Mouse (Mus musculus) olfactory bulb, adult 2 months (tissue): ENCODE results near the gene Tbc1d10a.

Experiments used
- CTCF ChIP-seq: fragments of 200-500 bp; IDR thresholded peaks from 2 replicates; pipeline ENCODE4 v1.5.1; 2012; ENCODE audit warnings: low read depth, mild to moderate bottlenecking, low read length, moderate library complexity; ENCODE audit not compliant: insufficient read depth
- POLR2A ChIP-seq: fragments of 200-500 bp; IDR thresholded peaks from 2 replicates; pipeline ENCODE4 v1.6.1; 2012; ENCODE audit warnings: mild to moderate bottlenecking, low read depth, low read length, moderate library complexity; ENCODE audit not compliant: insufficient read depth

GRCm38 (mm10) chr11:4202995-4203704 is 16.6 kb downstream of the Tbc1d10a start:
- no peak for TF ChIP-seq POLR2A
- no peak for TF ChIP-seq CTCF
